ENCODE assay signal across 25 mouse cellular contexts in the genomic region with DNA sequence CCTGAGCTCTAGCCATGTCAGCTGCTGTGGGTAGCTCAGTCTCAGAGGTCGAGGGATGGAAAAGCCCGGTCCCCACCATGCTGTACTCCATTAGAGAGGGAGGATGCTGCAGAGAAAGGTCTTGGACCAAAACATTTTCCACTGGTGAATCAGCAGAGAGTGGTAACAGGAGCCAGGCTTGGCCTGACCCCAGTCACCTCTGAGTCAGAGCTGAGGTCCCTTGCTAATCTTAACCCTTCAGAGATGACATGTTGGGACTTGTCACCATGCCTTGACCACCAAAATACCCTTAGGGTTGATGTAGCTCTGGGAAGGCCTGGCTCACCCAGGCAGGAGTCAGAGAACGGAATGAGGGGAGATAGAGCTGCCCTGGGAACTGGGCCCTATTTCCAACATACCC.
DNase-seq lines count a peak whose midpoint lies in the region; ATAC-seq lines count a peak whose summit lies in the region.
"Had no signal": no experiment of that assay in that cellular context is flagged by ENCODE, and none has a peak within 500 bp of the region (broad histone marks: within the 10 kb centered on the region; RNA-seq: fewer than 3 reads in every experiment).

No protein-coding gene starts in this region.

- WGBS in hindbrain, embryonic 14.5 days: 82% methylated on average over 3 of the region's 3 CpGs

- H3K9me3 ChIP-seq in hindbrain, embryonic 14.5 days (ENCODE audit: control insufficient read depth, low read length): no peaks in the 10 kb centered on the region
- H3K9me3 ChIP-seq: embryonic facial prominence, embryonic 10.5 days; heart, embryonic 15.5 days; hindbrain, embryonic 13.5 days; limb, embryonic 12.5 days; midbrain, embryonic 10.5 days; neural tube, embryonic 13.5 days had no signal

- no peak overlapping the region for H3K4me3 ChIP-seq in hindbrain, embryonic 14.5 days (replicated peaks; ENCODE audit: low read length)
- H3K4me3 ChIP-seq: embryonic facial prominence, embryonic 10.5 days; heart, embryonic 15.5 days; hindbrain, embryonic 13.5 days; limb, embryonic 12.5 days; midbrain, embryonic 10.5 days; myocyte; neural tube, embryonic 13.5 days had no signal

- no peak for ATAC-seq in hindbrain, embryonic 14.5 days (ENCODE audit: low FRiP score)
- ATAC-seq: forebrain, postnatal 0 days; liver, postnatal 0 days; lung, postnatal 0 days; midbrain, embryonic 16.5 days had no signal

- H3K4me1 ChIP-seq in hindbrain, embryonic 14.5 days (replicated peaks; ENCODE audit: control insufficient read depth, insufficient read depth, low read length): no peaks in the 10 kb centered on the region
- H3K4me1 ChIP-seq: hindbrain, embryonic 13.5 days; midbrain, embryonic 10.5 days; neural tube, embryonic 13.5 days had no signal

- H3K4me2 ChIP-seq in hindbrain, embryonic 14.5 days (replicated peaks): no peak overlapping the region
- H3K4me2 ChIP-seq: heart, embryonic 15.5 days; hindbrain, embryonic 13.5 days; limb, embryonic 12.5 days; liver, embryonic 11.5 days; neural tube, embryonic 13.5 days had no signal

- H3K36me3 ChIP-seq in hindbrain, embryonic 14.5 days (replicated peaks; ENCODE audit: control insufficient read depth, insufficient read depth): no peaks in the 10 kb centered on the region
- H3K36me3 ChIP-seq: embryonic facial prominence, embryonic 10.5 days; heart, embryonic 15.5 days; hindbrain, embryonic 13.5 days; limb, embryonic 12.5 days; midbrain, embryonic 10.5 days; neural tube, embryonic 13.5 days had no signal

- H3K27ac ChIP-seq in hindbrain, embryonic 14.5 days: no peak overlapping the region
- H3K27ac ChIP-seq: embryonic facial prominence, embryonic 10.5 days; heart, embryonic 15.5 days; hindbrain, embryonic 13.5 days; limb, embryonic 12.5 days; midbrain, embryonic 10.5 days; neural tube, embryonic 13.5 days had no signal

- no peaks in the 10 kb centered on the region for H3K27me3 ChIP-seq in hindbrain, embryonic 14.5 days (ENCODE audit: control insufficient read depth, insufficient read depth, low read length)
- H3K27me3 ChIP-seq: neural tube, embryonic 13.5 days had no signal

- H3K9ac ChIP-seq in hindbrain, embryonic 14.5 days: no peak overlapping the region
- H3K9ac ChIP-seq: forebrain, postnatal 0 days; heart, embryonic 15.5 days; hindbrain, embryonic 13.5 days; limb, embryonic 12.5 days; liver, postnatal 0 days; neural tube, embryonic 13.5 days had no signal

- peak; percentile 57 for DNase-seq in gastrocnemius, adult 18-20 months (ENCODE audit: low spot score)
- DNase-seq in gastrocnemius, postnatal 4 days (ENCODE audit: low spot score in 2 of 2): no peak
- DNase-seq in adrenal gland, adult 8-10 months: peak; percentile 45
- peak; percentile 37 for DNase-seq in fibroblast of lung, adult 2 months (ENCODE audit: low read depth)
- no peak for DNase-seq in cerebellum, postnatal 36 days
- no peak for DNase-seq in cerebellum, postnatal 4 days (ENCODE audit: low spot score in 2 of 2)
- no peak for DNase-seq in hindbrain, embryonic 14.5 days (ENCODE audit: low spot score)
- DNase-seq: B cell, adult 2 months; cerebellum, adult 9-10 months; forebrain, postnatal 0 days; heart, postnatal 36 days; kidney, adult 2 months; kidney, postnatal 10 days; liver, postnatal 0 days; thymus, postnatal 36 days had no signal

Comparison
In these comparisons a context has a peak if more than half of its experiments do, and no peak if none do; other contexts are left out.
1. DNase-seq: peak in gastrocnemius, adult 18-20 months (single experiment), adrenal gland, adult 8-10 months (single experiment) and fibroblast of lung, adult 2 months (single experiment); none in gastrocnemius, postnatal 4 days (0 of 2), cerebellum, postnatal 36 days (0 of 2), cerebellum, postnatal 4 days (0 of 2) and hindbrain, embryonic 14.5 days (single experiment).